Mouse (Mus musculus) limb, embryonic 14.5 days (tissue): ENCODE measurements around the gene Rbbp7. TPM values are rescaled to one million over a fixed set of nuclear protein-coding genes. Genes with fewer than 3 reads are reported as not detected.

Experiments
- ATAC-seq: fragments of 200-750 bp; cut with Nextera tagmentation; 2 replicates; pipeline ENCODE4 v1.8.0; 2017; ENCODE audit warnings: low read depth, moderate number of reproducible peaks, moderate TSS enrichment; ENCODE audit not compliant: low FRiP score
- DNase-seq: peaks from one replicate; pipeline ENCODE4 v3.0.0-alpha.2; 2015; ENCODE audit warnings: low spot score
- H3K27ac ChIP-seq: fragments of 300-500 bp; sonication (generic); replicated peaks from 2 replicates; pipeline ENCODE4 v1.5.1; 2014; ENCODE audit warnings: low read depth, mild to moderate bottlenecking, low read length, moderate library complexity, mixed read lengths
- H3K27me3 ChIP-seq: fragments of 300-500 bp; sonication (generic); 2 replicates; pipeline ENCODE4 v1.6.1; 2014; ENCODE audit warnings: low read length, mixed read lengths; ENCODE audit not compliant: control insufficient read depth, insufficient read depth
- H3K36me3 ChIP-seq: fragments of 300-500 bp; sonication (generic); 2 replicates; pipeline ENCODE4 v1.6.1; 2014; ENCODE audit warnings: mild to moderate bottlenecking, low read length, moderate library complexity, mixed read lengths; ENCODE audit not compliant: control insufficient read depth, insufficient read depth
- H3K4me1 ChIP-seq: fragments of 300-500 bp; sonication (generic); 2 replicates; pipeline ENCODE4 v1.6.1; 2014; ENCODE audit warnings: antibody characterized with exemption, low read length, mixed read lengths; ENCODE audit not compliant: control insufficient read depth, insufficient read depth
- H3K4me2 ChIP-seq: fragments of 300-500 bp; sonication (generic); replicated peaks from 2 replicates; pipeline ENCODE4 v1.6.1; 2014; ENCODE audit warnings: low read depth, mild to moderate bottlenecking, low read length, moderate library complexity; ENCODE audit not compliant: severe bottlenecking
- H3K4me3 ChIP-seq: fragments of 300-500 bp; sonication (generic); replicated peaks from 2 replicates; pipeline ENCODE4 v1.5.1; 2014; ENCODE audit warnings: low read length
- H3K9ac ChIP-seq: fragments of 300-500 bp; sonication (generic); 2 replicates; pipeline ENCODE4 v1.6.1; 2014; ENCODE audit warnings: mild to moderate bottlenecking, low read depth, low read length, moderate library complexity; ENCODE audit not compliant: severe bottlenecking
- H3K9me3 ChIP-seq: fragments of 300-500 bp; sonication (generic); 2 replicates; pipeline ENCODE4 v1.6.1; 2016; ENCODE audit warnings: low read length; ENCODE audit not compliant: control insufficient read depth
- POLR2A ChIP-seq: fragments of 200-500 bp; IDR thresholded peaks from 2 replicates; pipeline ENCODE4 v1.8.0; 2012; ENCODE audit warnings: inconsistent platforms, mild to moderate bottlenecking, moderate library complexity, borderline replicate concordance; ENCODE audit not compliant: insufficient read depth, insufficient read length; ENCODE audit errors: extremely low read depth
- WGBS: fragments of 180-500 bp; shearing (Covaris S2); extraction: QIAGEN DNeasy Blood & Tissue Kit; methylation state at CpG from one replicate; pipeline ENCODE4 v1.1.7; 2014; 5-methylcytosine and 5-hydroxymethylcytosine counted together
- polyA plus RNA-seq, 2 experiments: library from polyadenylated mRNA; depleted of rRNA in 1 of 2; stranded (reverse) in 1 of 2; unstranded in 1 of 2; fragments of >200 nt; fragmentation: Nextera tagmentation in 1 of 2; extraction: Ambion mirVana in 1 of 2; gene quantifications; 2 replicates each; pipeline versions ENCODE4 v1.2.1 to v1.2.3; 2012 to 2014

Rbbp7 gene
- 220 and 266 TPM in 2 replicates for polyA plus RNA-seq (2012; rRNA removed)
- 433 and 459 TPM in 2 replicates for polyA plus RNA-seq (2014; fragmentation: Nextera tagmentation; extraction: Ambion mirVana)

GRCm38 (mm10) chrX:162760115-162760942 lies at the start of gene Rbbp7:
TSS of gene Rbbp7 (plus strand) at chrX:162760402.
- peak; percentile 87; the same call in 1 of the 2 replicates for TF ChIP-seq POLR2A
- WGBS: 14% methylated on average over 15 of the region's 100 CpGs
- peak within 1 kb of the TSS; percentile 54 for H3K4me2 ChIP-seq
- peaks cover 12% of the 10 kb centered on the region; the same call in 1 of the 2 replicates for H3K36me3 ChIP-seq
- peak; percentile 91 for DNase-seq
- H3K27ac ChIP-seq: peak within 1 kb of the TSS; percentile 95
- H3K9ac ChIP-seq: peak within 1 kb of the TSS; percentile 77
- no peaks in the 10 kb centered on the region for H3K27me3 ChIP-seq
- peak; percentile 95 for ATAC-seq
- H3K9me3 ChIP-seq: no peaks in the 10 kb centered on the region
- peak within 1 kb of the TSS; percentile 60 for H3K4me3 ChIP-seq
- H3K4me1 ChIP-seq: peaks cover 4% of the 10 kb centered on the region; the same call in 1 of the 2 replicates

- Histone ChIP-seq H3K27ac (no peak overlapping the region), H3K4me3 (no peak overlapping the region), H3K9ac (no peak overlapping the region), H3K27me3 (no peaks in the 10 kb centered on the region), H3K4me2 (no peak overlapping the region), H3K36me3 (no peaks in the 10 kb centered on the region), H3K4me1 (no peaks in the 10 kb centered on the region), H3K9me3 (no peaks in the 10 kb centered on the region)
- no peak for TF ChIP-seq POLR2A
- WGBS: 31% methylated on average over 5 of the region's 5 CpGs
- DNase-seq (peak; percentile 37), ATAC-seq (no peak)
These were observed 42.4 kb upstream of the Rbbp7 start for GRCm38 (mm10) chrX:162717837-162718236.

GRCm38 (mm10) chrX:162719615-162720014 lies 40.6 kb upstream of the Rbbp7 start:
- Histone ChIP-seq H3K4me1 (no peaks in the 10 kb centered on the region), H3K36me3 (no peaks in the 10 kb centered on the region), H3K9ac (no peak overlapping the region), H3K27ac (no peak overlapping the region), H3K4me2 (no peak overlapping the region), H3K4me3 (no peak overlapping the region), H3K27me3 (no peaks in the 10 kb centered on the region), H3K9me3 (no peaks in the 10 kb centered on the region)
- TF ChIP-seq POLR2A: no peak
- ATAC-seq (no peak), DNase-seq (no peak)
- 23% methylated on average over 2 of the region's 2 CpGs for WGBS

- 28% methylated on average over 12 of the region's 13 CpGs for WGBS
- Histone ChIP-seq H3K27ac (no peak overlapping the region), H3K27me3 (no peaks in the 10 kb centered on the region), H3K4me1 (no peaks in the 10 kb centered on the region), H3K36me3 (no peaks in the 10 kb centered on the region), H3K4me2 (no peak overlapping the region), H3K9ac (no peak overlapping the region), H3K4me3 (no peak overlapping the region), H3K9me3 (no peaks in the 10 kb centered on the region)
- no peak for DNase-seq
- no peak for TF ChIP-seq POLR2A
- no peak for ATAC-seq
These were observed 32.8 kb upstream of the Rbbp7 start for GRCm38 (mm10) chrX:162727367-162727777.

- Histone ChIP-seq H3K4me3 (no peak overlapping the region), H3K4me1 (no peaks in the 10 kb centered on the region), H3K27ac (no peak overlapping the region), H3K36me3 (no peaks in the 10 kb centered on the region), H3K4me2 (no peak overlapping the region), H3K9me3 (no peaks in the 10 kb centered on the region), H3K9ac (no peak overlapping the region), H3K27me3 (no peaks in the 10 kb centered on the region)
- 53% methylated on average over 9 of the region's 9 CpGs for WGBS
- DNase-seq: no peak
- TF ChIP-seq POLR2A: no peak
- ATAC-seq: no peak
These were observed 32.4 kb upstream of the Rbbp7 start for GRCm38 (mm10) chrX:162727795-162728194.
